Mouse (Mus musculus): ENCODE measurements around the gene Phtf2. TPM values are rescaled to one million over a fixed set of nuclear protein-coding genes. Genes with fewer than 3 reads are reported as not detected.
A peak's percentile ranks its signal among the peaks of the same experiment; 100 is the strongest.

Gene Phtf2
- polyA plus RNA-seq, 1 experiment: 2.7 TPM

DNA sequence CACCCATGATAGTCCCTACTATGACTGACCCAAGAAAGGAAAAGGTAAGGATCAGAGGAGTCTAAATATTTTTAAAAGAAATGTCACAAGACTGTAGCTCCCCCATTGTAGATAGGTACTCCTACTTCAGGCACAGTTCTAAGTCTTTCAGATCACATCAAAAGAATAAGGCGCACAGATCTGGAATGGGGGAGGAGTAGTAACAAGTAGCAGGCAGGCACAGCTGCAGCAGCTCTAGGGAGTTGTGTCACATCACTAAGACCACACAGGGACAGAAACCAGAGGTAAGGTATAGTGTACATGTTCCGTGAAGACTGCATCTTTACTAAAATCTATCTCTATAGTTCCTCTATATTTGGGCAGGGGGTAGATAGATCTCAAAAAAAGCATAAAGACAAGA lies 29.8 kb upstream of the Phtf2 start:
- Histone ChIP-seq H3K4me3 (replicated peaks; ENCODE audit: extremely low read depth, low read depth, low read length) (no peak overlapping the region), H3K4me1 (ENCODE audit: control insufficient read depth, insufficient read depth, low read length) (no peaks in the 10 kb centered on the region; the same call in 1 of the 2 replicates)
- 78% methylated on average over 2 of the region's 2 CpGs for WGBS
- DNase-seq: no peak
- no peak for TF ChIP-seq CTCF (IDR thresholded peaks at IDR 0.05; ENCODE audit: insufficient read depth, low read length)

DNA sequence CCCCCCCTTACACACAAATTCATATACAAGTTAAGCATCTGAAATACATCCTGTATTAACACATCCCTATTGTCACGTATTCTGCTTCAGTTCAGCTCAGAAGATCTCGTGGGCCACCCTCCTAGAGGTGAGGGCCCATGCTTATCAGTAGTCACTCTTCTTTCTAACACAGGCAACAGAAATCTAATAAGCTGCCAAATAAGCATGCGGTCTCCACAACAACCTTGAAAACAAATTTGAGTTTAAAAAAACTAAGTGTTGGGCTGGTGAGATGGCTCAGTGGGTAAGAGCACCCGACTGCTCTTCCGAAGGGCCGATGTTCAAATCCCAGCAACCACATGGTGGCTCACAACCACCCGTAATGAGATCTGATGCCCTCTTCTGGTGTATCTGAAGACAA lies 24.3 kb upstream of the Phtf2 start:
- WGBS: 92% methylated on average over 7 of the region's 7 CpGs

DNA sequence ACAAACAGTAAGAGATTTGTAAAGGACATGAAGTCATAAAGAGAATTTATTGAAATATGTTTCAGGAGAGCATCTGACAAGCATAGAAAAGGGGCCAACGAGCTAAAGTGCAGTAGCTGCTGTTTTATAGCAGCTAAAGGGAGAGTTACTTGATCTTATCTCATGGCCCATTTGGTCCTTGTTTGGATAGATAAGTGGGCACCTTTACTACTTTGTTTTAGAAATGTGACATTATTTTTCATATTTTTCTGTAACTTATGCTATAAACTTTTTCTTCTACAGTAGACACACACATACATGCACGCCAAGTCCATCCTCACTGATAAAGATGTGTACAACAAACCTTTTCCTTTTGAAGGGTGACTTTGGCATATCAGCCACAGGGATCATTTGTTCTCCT lies 23.5 kb upstream of the Phtf2 start:
- TF ChIP-seq POLR2A (IDR thresholded peaks at IDR 0.05; ENCODE audit: borderline replicate concordance, extremely low read depth, low read depth, low read length) (no peak), CTCF (IDR thresholded peaks at IDR 0.05; ENCODE audit: insufficient read depth, low read length) (no peak)
- Histone ChIP-seq H3K4me3 (replicated peaks; ENCODE audit: extremely low read depth, low read depth, low read length) (no peak overlapping the region), H3K4me1 (ENCODE audit: control insufficient read depth, insufficient read depth, low read length) (no peaks in the 10 kb centered on the region; the same call in 1 of the 2 replicates)
- DNase-seq: no peak
- 82% methylated on average over 2 of the region's 2 CpGs for whole genome bisulfite sequencing

More for the DNA sequence above, 24.3 kb upstream of the Phtf2 start:
- Histone ChIP-seq H3K4me1 (ENCODE audit: control insufficient read depth, insufficient read depth, low read length) (no peaks in the 10 kb centered on the region; the same call in 1 of the 2 replicates), H3K4me3 (replicated peaks; ENCODE audit: extremely low read depth, low read depth, low read length) (no peak overlapping the region)
- TF ChIP-seq CTCF (IDR thresholded peaks at IDR 0.05; ENCODE audit: insufficient read depth, low read length) (no peak), POLR2A (IDR thresholded peaks at IDR 0.05; ENCODE audit: borderline replicate concordance, extremely low read depth, low read depth, low read length) (no peak)
- no peak for DNase-seq

DNA sequence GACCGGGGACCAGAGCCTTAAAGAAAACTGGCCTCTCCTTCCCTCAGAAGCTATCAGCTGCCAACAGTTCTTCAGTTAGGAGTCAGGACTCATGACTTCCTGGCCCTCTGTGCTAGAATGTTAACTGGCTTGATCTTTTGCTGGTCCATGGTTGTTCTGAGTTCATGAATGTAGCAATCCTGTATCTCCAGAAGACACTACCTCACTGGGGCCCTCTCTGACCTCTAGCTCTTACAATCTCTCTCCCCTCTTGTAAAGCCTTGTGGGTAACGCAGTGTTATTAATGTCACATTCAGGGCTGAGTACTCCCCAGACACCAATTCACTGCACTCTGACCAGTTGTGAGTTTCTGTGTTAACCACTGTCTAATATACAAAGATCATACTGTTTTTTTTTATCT lies 22.7 kb upstream of the Phtf2 start:
- no peaks in the 10 kb centered on the region; the same call in 1 of the 2 replicates for H3K4me1 ChIP-seq (ENCODE audit: control insufficient read depth, insufficient read depth, low read length)
- no peak for DNase-seq
- WGBS: 89% methylated on average over 2 of the region's 2 CpGs
- H3K4me3 ChIP-seq (replicated peaks; ENCODE audit: extremely low read depth, low read depth, low read length): no peak overlapping the region
- TF ChIP-seq POLR2A (IDR thresholded peaks at IDR 0.05; ENCODE audit: borderline replicate concordance, extremely low read depth, low read depth, low read length) (no peak), CTCF (IDR thresholded peaks at IDR 0.05; ENCODE audit: insufficient read depth, low read length) (no peak)

DNA sequence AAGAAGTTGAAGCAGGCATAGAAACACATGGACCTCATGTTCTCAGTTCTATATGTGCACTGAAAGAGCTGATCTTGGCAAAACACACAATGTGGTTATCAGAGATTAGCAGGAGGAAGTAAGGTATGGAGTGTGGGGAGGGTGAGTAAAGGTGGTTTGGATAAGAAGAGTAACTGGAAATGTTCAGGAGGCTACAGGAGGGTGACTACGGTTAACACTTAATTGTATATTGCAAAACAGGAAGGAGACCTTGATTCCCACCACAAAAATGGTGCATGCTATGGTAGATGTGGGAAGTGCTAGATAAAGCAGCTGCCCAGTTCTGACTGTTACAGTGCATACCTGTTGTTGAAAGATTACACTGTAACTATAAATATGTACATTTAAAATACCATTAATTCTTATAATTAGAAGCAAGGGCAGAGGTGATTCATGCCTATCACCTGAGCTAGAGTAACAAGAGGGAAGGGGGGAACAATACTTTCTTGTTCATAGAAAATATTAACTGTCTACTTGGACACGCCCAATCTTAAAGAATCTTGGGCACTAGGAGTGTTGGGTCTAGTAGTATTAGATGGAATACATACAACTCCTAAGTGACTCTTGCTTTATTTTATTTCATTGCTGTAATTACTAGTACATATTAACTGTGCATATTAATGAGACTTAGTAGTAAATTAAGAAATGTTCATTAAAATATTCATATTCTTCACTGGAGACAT lies 15.7 kb upstream of the Phtf2 start:
- 70% methylated on average over 2 of the region's 2 CpGs for whole genome bisulfite sequencing
- TF ChIP-seq POLR2A (IDR thresholded peaks at IDR 0.05; ENCODE audit: borderline replicate concordance, extremely low read depth, low read depth, low read length) (no peak), CTCF (IDR thresholded peaks at IDR 0.05; ENCODE audit: insufficient read depth, low read length) (no peak)
- H3K4me3 ChIP-seq (replicated peaks; ENCODE audit: extremely low read depth, low read depth, low read length): no peak overlapping the region
- no peaks in the 10 kb centered on the region for H3K4me1 ChIP-seq (ENCODE audit: control insufficient read depth, insufficient read depth, low read length)
- DNase-seq: no peak

DNA sequence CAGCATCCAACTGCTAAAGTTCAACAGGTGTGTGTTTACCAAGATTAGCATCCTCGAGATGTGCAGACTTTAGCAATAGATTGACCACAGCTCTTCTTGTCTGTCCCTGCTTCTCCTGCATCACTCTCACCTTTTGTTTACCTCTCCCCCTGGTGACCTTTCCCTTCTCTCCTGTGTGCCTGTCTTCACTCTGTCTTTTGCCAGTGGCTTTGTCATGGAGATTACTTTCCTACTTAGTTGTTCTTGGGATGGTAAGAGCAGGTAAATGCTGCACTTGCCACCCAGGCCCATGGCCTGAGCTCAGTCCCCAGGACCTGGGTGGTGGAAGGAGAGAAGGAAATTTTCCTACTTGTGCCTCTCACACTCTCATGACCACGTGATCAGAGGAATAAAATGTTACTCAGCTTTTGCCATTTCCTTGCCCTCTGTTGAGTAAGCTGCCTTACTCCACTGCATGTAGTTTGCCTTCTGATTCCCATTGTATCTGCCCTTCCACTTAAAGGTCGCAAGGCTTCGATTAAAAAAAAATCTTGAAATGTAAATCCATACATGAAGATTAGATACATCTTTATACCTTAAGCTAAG lies 2.2 kb upstream of the Phtf2 start:
- H3K4me3 ChIP-seq (replicated peaks; ENCODE audit: extremely low read depth, low read depth, low read length): no peak overlapping the region
- WGBS: 65% methylated on average over 4 of the region's 4 CpGs
- TF ChIP-seq CTCF (IDR thresholded peaks at IDR 0.05; ENCODE audit: insufficient read depth, low read length) (no peak), POLR2A (IDR thresholded peaks at IDR 0.05; ENCODE audit: borderline replicate concordance, extremely low read depth, low read depth, low read length) (no peak)
- peaks cover 2% of the 10 kb centered on the region for H3K4me1 ChIP-seq (ENCODE audit: control insufficient read depth, insufficient read depth, low read length)
- no peak for DNase-seq

DNA sequence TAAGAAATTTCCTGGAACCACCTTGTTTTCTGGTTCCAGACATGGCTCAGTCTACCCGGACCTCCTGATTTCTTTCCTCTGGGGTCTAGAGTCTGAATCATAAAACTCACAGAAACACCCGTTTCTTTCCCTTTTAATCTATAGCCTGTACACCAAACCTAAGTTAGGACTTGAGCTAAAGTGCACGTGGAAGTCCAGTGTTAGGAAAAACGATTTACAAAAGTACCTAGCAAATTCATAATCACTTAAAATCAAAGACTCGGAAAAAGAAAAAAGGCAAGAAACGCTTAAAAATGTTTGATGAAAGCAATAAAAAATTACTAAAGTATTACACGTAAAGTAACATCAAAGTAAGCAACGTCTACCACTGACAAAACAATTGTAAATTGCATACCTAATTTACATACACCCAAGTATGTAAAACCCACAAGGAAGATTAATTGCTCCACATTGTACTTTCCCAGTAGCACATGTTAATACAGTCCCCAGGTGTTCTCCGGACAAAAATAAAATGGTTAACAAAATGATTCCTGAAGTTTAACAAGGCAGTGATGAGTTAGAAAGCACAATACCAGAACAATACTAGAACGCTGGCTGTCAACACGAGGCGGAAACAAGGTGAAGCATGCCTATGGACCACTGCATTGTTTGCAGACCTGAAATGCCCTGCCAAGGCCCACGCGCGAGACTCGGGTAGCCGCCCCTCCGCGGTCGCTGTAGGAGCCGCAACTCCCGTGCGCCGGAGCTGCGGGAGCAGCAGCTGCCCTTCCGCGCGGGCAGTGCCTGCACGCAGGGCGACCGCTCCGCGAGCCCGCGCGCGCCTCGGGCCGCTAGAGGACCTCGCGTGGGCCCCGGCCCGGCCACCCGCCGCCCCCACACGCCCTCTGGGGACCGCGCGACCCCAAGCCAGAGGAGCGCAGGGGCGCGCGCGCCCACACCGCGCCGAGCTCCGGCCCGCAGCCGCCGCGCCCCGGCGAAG lies 838 bp downstream of the Phtf2 start:
- H3K4me1 ChIP-seq (ENCODE audit: control insufficient read depth, insufficient read depth, low read length): peaks cover 2% of the 10 kb centered on the region
- peak; percentile 55 for DNase-seq
- H3K4me3 ChIP-seq (replicated peaks; ENCODE audit: extremely low read depth, low read depth, low read length): peak overlapping the region; percentile 88
- WGBS: 3% methylated on average over 50 of the region's 64 CpGs
- TF ChIP-seq POLR2A (IDR thresholded peaks at IDR 0.05; ENCODE audit: borderline replicate concordance, extremely low read depth, low read depth, low read length) (no peak), CTCF (IDR thresholded peaks at IDR 0.05; ENCODE audit: insufficient read depth, low read length) (no peak)

DNA sequence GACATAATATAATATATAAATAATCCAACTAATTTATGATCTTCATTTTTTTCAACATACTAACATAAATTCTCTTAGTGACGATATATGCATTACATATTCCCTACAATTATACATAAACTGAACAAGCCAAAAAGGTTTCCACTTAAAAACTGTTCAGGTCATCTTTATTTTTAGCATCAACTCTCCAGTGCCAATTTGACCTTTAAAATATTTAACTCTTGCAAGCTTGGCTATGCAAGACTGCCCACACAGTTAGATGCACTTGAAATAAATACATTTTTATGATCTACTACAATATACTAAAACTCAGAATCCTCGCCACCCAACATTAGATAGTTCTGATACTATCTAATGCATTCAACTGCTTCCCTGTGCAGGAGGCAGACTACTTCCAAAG lies 1.5 kb downstream of the Phtf2 start:
- WGBS: 71% methylated on average over 2 of the region's 2 CpGs
- H3K4me1 ChIP-seq (ENCODE audit: control insufficient read depth, insufficient read depth, low read length): peaks cover 2% of the 10 kb centered on the region
- H3K4me3 ChIP-seq (replicated peaks; ENCODE audit: extremely low read depth, low read depth, low read length): no peak overlapping the region
- DNase-seq: no peak
- TF ChIP-seq POLR2A (IDR thresholded peaks at IDR 0.05; ENCODE audit: borderline replicate concordance, extremely low read depth, low read depth, low read length) (no peak), CTCF (IDR thresholded peaks at IDR 0.05; ENCODE audit: insufficient read depth, low read length) (no peak)

DNA sequence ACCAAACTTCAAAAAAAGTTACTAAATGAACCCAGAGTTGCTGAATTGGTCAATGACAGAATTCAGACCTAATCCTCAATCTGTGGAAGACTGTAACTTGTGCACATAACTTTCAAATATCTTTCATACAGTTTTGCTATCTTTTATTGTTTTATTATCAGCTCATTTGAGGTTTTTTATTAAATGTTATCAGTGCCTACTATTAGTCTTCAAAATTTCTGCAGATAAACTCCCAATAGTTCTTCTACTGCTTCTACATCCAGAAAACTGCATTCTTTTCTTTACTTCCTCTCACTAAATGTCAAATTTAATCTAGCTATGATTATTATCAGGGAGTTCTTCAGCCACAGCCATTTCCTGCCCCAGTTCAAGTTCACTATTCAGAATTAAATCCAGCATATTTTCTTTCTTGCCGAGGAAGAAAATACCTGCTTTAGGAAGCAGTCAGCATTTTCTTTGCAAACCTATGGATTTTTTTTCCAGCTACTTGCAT lies 4.9 kb downstream of the Phtf2 start:
- no peak for DNase-seq
- no peak for TF ChIP-seq CTCF (IDR thresholded peaks at IDR 0.05; ENCODE audit: insufficient read depth, low read length)
- TF ChIP-seq POLR2A (IDR thresholded peaks at IDR 0.05; ENCODE audit: borderline replicate concordance, extremely low read depth, low read depth, low read length): no peak
- Histone ChIP-seq H3K4me3 (replicated peaks; ENCODE audit: extremely low read depth, low read depth, low read length) (no peak overlapping the region), H3K4me1 (ENCODE audit: control insufficient read depth, insufficient read depth, low read length) (no peaks in the 10 kb centered on the region; the same call in 1 of the 2 replicates)
- 23% methylated on average over 1 of the region's 1 CpGs for WGBS
